Mouse (Mus musculus): Measurements from ENCODE around the gene Scn3b. TPM values are rescaled to one million over a fixed set of nuclear protein-coding genes. Genes with fewer than 3 reads are reported as not detected.

Scn3b gene
- polyA plus RNA-seq, 1 experiment from 2014 or later: 37.6 TPM

DNA sequence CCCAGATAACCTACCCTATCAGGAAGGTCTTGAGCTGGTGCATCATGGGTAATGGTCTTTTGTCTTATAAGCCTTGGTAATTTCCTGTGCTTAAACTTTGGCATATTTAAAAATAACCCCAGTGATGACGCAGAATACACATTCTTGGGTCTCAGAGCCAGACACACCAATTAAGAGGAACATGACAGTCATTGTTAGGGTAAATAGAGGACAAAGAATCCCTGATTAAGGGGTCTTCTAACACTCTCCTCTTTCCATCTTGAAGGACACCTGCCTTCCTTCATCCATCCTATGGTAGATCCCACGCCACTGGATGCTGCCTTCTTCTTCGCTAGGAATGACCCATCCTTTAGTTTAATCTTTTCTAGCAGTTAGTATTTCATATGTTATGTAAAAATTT is 53.4 kb downstream of the Scn3b start:
- no peak for DNase-seq (ENCODE audit: low spot score)

GRCm38 (mm10) chr9:40323171-40323570 is 54.2 kb downstream of the Scn3b start:
- Histone ChIP-seq H3K27ac (ENCODE audit: low read length) (no peak overlapping the region), H3K27me3 (replicated peaks; ENCODE audit: insufficient read depth, low read length) (no peaks in the 10 kb centered on the region), H3K9ac (replicated peaks; ENCODE audit: low read depth) (no peak overlapping the region), H3K4me1 (ENCODE audit: insufficient read depth, low read depth, low read length) (peaks cover 16% of the 10 kb centered on the region; the same call in 1 of the 2 replicates), H3K36me3 (ENCODE audit: insufficient read depth, low read length) (no peaks in the 10 kb centered on the region), H3K4me2 (replicated peaks; ENCODE audit: low read depth, low read length) (no peak overlapping the region), H3K9me3 (ENCODE audit: low read length) (no peaks in the 10 kb centered on the region), H3K4me3 (ENCODE audit: low read depth, low read length) (no peak overlapping the region)
- WGBS: 45% methylated on average over 5 of the region's 5 CpGs
- no peak for TF ChIP-seq CTCF (IDR thresholded peaks at IDR 0.05)
- no peak for TF ChIP-seq EP300 (IDR thresholded peaks at IDR 0.05)
- ATAC-seq (peak; percentile 25; the same call in 1 of the 2 replicates), DNase-seq (ENCODE audit: low spot score) (peak; percentile 38)

More for the DNA sequence above, 53.4 kb downstream of the Scn3b start:
- H3K9ac ChIP-seq (replicated peaks; ENCODE audit: low read depth): no peak overlapping the region
- no peaks in the 10 kb centered on the region for H3K27me3 ChIP-seq (replicated peaks; ENCODE audit: insufficient read depth, low read length)
- H3K4me3 ChIP-seq (ENCODE audit: low read depth, low read length): no peak overlapping the region
- TF ChIP-seq CTCF (IDR thresholded peaks at IDR 0.05): no peak
- no peaks in the 10 kb centered on the region for H3K36me3 ChIP-seq (ENCODE audit: insufficient read depth, low read length)
- H3K27ac ChIP-seq (ENCODE audit: low read length): no peak overlapping the region
- H3K4me1 ChIP-seq (ENCODE audit: insufficient read depth, low read depth, low read length): peaks cover 16% of the 10 kb centered on the region; the same call in 1 of the 2 replicates
- H3K4me2 ChIP-seq (replicated peaks; ENCODE audit: low read depth, low read length): no peak overlapping the region
- WGBS: 87% methylated on average over 3 of the region's 3 CpGs
- no peak for ATAC-seq
- no peaks in the 10 kb centered on the region for H3K9me3 ChIP-seq (ENCODE audit: low read length)

DNA sequence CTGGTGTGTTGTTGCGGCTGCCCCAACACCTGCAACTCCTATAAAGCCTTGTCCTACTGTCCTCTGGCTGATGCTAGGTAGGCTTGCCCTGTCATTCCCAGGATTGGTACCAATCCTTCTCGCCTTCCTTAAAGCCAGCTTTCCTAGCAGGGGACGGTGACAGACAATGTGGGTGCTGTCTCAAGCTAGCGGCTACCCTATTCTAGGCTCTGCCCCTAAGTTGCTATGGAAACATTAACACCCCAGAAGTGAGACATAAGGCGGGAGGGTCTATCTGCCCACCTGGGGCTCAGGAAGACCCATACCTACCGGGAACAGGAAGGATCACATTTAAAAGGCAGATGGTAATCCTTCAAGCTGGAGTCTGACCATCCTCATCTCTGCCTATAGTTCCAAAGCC is 54.8 kb downstream of the Scn3b start:
- no peak overlapping the region for H3K27ac ChIP-seq (ENCODE audit: low read length)
- DNase-seq (ENCODE audit: low spot score) (no peak), ATAC-seq (no peak)
- WGBS: 72% methylated on average over 6 of the region's 6 CpGs
- peaks cover 16% of the 10 kb centered on the region; the same call in 1 of the 2 replicates for H3K4me1 ChIP-seq (ENCODE audit: insufficient read depth, low read depth, low read length)
- no peaks in the 10 kb centered on the region for H3K27me3 ChIP-seq (replicated peaks; ENCODE audit: insufficient read depth, low read length)
- H3K4me3 ChIP-seq (ENCODE audit: low read depth, low read length): no peak overlapping the region
- no peaks in the 10 kb centered on the region for H3K9me3 ChIP-seq (ENCODE audit: low read length)
- H3K36me3 ChIP-seq (ENCODE audit: insufficient read depth, low read length): no peaks in the 10 kb centered on the region
- H3K4me2 ChIP-seq (replicated peaks; ENCODE audit: low read depth, low read length): no peak overlapping the region
- no peak for TF ChIP-seq EP300 (IDR thresholded peaks at IDR 0.05)
- TF ChIP-seq CTCF (IDR thresholded peaks at IDR 0.05): no peak
- no peak overlapping the region for H3K9ac ChIP-seq (replicated peaks; ENCODE audit: low read depth)

GRCm38 (mm10) chr9:40324232-40324792 is 55.3 kb downstream of the Scn3b start:
- Histone ChIP-seq H3K4me2 (replicated peaks; ENCODE audit: low read depth, low read length) (no peak overlapping the region), H3K27ac (ENCODE audit: low read length) (no peak overlapping the region), H3K4me1 (ENCODE audit: insufficient read depth, low read depth, low read length) (peaks cover 16% of the 10 kb centered on the region; the same call in 1 of the 2 replicates), H3K4me3 (ENCODE audit: low read depth, low read length) (no peak overlapping the region), H3K9ac (replicated peaks; ENCODE audit: low read depth) (no peak overlapping the region), H3K9me3 (ENCODE audit: low read length) (no peaks in the 10 kb centered on the region), H3K36me3 (ENCODE audit: insufficient read depth, low read length) (no peaks in the 10 kb centered on the region), H3K27me3 (replicated peaks; ENCODE audit: insufficient read depth, low read length) (no peaks in the 10 kb centered on the region)
- WGBS: 91% methylated on average over 4 of the region's 4 CpGs
- DNase-seq (ENCODE audit: low spot score): no peak
- no peak for ATAC-seq
- TF ChIP-seq CTCF (IDR thresholded peaks at IDR 0.05) (no peak), EP300 (IDR thresholded peaks at IDR 0.05) (no peak)

DNA sequence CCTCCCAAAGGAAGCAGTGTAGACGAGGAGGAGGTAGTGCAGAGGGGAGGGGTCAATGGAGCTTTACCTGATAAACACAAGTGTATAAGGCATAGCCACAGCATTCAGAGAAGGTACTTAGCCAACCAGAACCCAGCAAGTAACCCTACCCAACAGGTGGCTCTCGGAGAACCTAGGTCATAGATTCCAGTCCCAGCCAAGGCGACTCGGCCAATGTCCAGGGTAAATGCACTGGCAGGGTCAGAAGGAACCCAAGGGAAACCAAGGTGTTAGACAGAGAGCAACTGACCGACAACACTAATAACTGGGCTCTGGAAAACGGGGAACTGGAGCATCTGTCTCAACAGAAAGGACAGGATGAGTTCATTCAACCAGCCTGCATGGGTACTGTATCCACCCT is 55.8 kb downstream of the Scn3b start:
- H3K4me3 ChIP-seq (ENCODE audit: low read depth, low read length): no peak overlapping the region
- H3K4me1 ChIP-seq (ENCODE audit: insufficient read depth, low read depth, low read length): peaks cover 16% of the 10 kb centered on the region; the same call in 1 of the 2 replicates
- ATAC-seq (no peak), DNase-seq (ENCODE audit: low spot score) (no peak)
- H3K27me3 ChIP-seq (replicated peaks; ENCODE audit: insufficient read depth, low read length): no peaks in the 10 kb centered on the region
- H3K9me3 ChIP-seq (ENCODE audit: low read length): no peaks in the 10 kb centered on the region
- WGBS: 79% methylated on average over 6 of the region's 6 CpGs
- H3K4me2 ChIP-seq (replicated peaks; ENCODE audit: low read depth, low read length): no peak overlapping the region
- no peaks in the 10 kb centered on the region for H3K36me3 ChIP-seq (ENCODE audit: insufficient read depth, low read length)
- H3K27ac ChIP-seq (ENCODE audit: low read length): no peak overlapping the region
- TF ChIP-seq EP300 (IDR thresholded peaks at IDR 0.05) (no peak), CTCF (IDR thresholded peaks at IDR 0.05) (no peak)
- H3K9ac ChIP-seq (replicated peaks; ENCODE audit: low read depth): no peak overlapping the region

- H3K4me2 ChIP-seq (replicated peaks; ENCODE audit: low read depth, low read length): no peak overlapping the region
- H3K4me1 ChIP-seq (ENCODE audit: insufficient read depth, low read depth, low read length): peaks cover 5% of the 10 kb centered on the region; the same call in 1 of the 2 replicates
- DNase-seq (ENCODE audit: low spot score): no peak
- TF ChIP-seq EP300 (IDR thresholded peaks at IDR 0.05): no peak
- no peak for TF ChIP-seq CTCF (IDR thresholded peaks at IDR 0.05)
- H3K9ac ChIP-seq (replicated peaks; ENCODE audit: low read depth): no peak overlapping the region
- no peak overlapping the region for H3K27ac ChIP-seq (ENCODE audit: low read length)
- 46% methylated on average over 7 of the region's 7 CpGs for WGBS
- no peak for ATAC-seq
- no peak overlapping the region for H3K4me3 ChIP-seq (ENCODE audit: low read depth, low read length)
- H3K27me3 ChIP-seq (replicated peaks; ENCODE audit: insufficient read depth, low read length): no peaks in the 10 kb centered on the region
- H3K36me3 ChIP-seq (ENCODE audit: insufficient read depth, low read length): no peaks in the 10 kb centered on the region
- H3K9me3 ChIP-seq (ENCODE audit: low read length): no peaks in the 10 kb centered on the region
Measured at GRCm38 (mm10) chr9:40326260-40326915, 57.4 kb downstream of the Scn3b start.
